Mouse (Mus musculus) telencephalon, adult 2 months (tissue): ENCODE measurements at regions not wholly inside any gene's neighbourhood (a gene's known extent, or its start where the extent isn't known, plus 50 kb on each side); places are given as distances from the start of the nearest gene placed in this dataset.
"Not testable (repeated sequence)": the region's sequence is repeated elsewhere in the genome, so short reads cannot be mapped to it uniquely, and the experiment has no call there.

Experiments used
- DNase-seq: peaks from one replicate; pipeline ENCODE4 v3.0.0-alpha.2; 2011; ENCODE audit warnings: low read depth, low spot score

- DNase-seq, result no peak
These were observed 73.9 kb upstream of the Atxn1 start for GRCm38 (mm10) chr13:46038441-46039331.

- no peak for DNase-seq
These were observed 67.5 kb upstream of the Atxn1 start for GRCm38 (mm10) chr13:46032281-46032680.

- DNase-seq, result no peak
These were observed 61.2 kb upstream of the Atxn1 start for GRCm38 (mm10) chr13:46026018-46026417.

- DNase-seq, result no peak
These were observed 58.8 kb upstream of the Atxn1 start for GRCm38 (mm10) chr13:46023630-46024041.

- no peak for DNase-seq
These were observed 58.4 kb upstream of the Atxn1 start for GRCm38 (mm10) chr13:46023187-46023586.

GRCm38 (mm10) chr13:46020945-46021835, 56.4 kb upstream of the Atxn1 start:
- DNase-seq, result no peak

- no peak for DNase-seq
These were observed 54.8 kb upstream of the Atxn1 start for GRCm38 (mm10) chr13:46019431-46020166.

- DNase-seq, result no peak
These were observed 54.2 kb upstream of the Atxn1 start for GRCm38 (mm10) chr13:46018903-46019430.

- DNase-seq, result no peak
These were observed 52.9 kb upstream of the Atxn1 start for GRCm38 (mm10) chr13:46017742-46018141.

GRCm38 (mm10) chr13:46017011-46017410, 52.2 kb upstream of the Atxn1 start:
- not testable (repeated sequence) for DNase-seq

GRCm38 (mm10) chr13:46015231-46015630, 50.4 kb upstream of the Atxn1 start:
- DNase-seq, result no peak

- no peak for DNase-seq
These were observed 49.8 kb upstream of the Atxn1 start for GRCm38 (mm10) chr13:46014637-46015036.
